Mouse (Mus musculus) lung, adult 2 months (tissue): ENCODE results near the gene Fbxo9.

ENCODE experiments used
- CTCF ChIP-seq: fragments of 200-500 bp; IDR thresholded peaks from 2 replicates; pipeline ENCODE4 v1.5.1; 2011; ENCODE audit warnings: mild to moderate bottlenecking, low read length, control low read depth; ENCODE audit not compliant: insufficient read depth
- POLR2A ChIP-seq: fragments of 200-500 bp; IDR thresholded peaks from 2 replicates; pipeline ENCODE4 v1.6.1; 2011; ENCODE audit warnings: low read depth, mild to moderate bottlenecking, control low read depth, low read length, borderline replicate concordance; ENCODE audit errors: extremely low read depth

DNA sequence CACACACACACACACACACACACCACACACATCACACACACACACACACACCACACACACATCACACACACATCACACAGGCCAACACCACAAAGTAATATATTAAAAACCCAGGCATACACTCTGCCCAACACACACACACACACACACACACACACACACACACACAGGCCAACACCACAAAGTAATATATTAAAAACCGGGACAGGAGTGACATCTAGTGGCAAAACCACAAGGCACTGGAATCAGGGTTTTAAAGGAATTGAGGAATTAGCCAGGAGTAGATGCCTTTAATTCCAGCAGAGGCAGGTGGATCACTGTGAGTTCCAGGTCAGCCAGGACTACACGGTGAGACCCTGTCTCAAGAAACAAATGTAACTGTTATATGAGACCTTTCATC is 30.6 kb downstream of the Fbxo9 start:
- TF ChIP-seq CTCF (no peak), POLR2A (no peak)
